Mouse (Mus musculus): ENCODE results near the gene Hapln2. TPM values are rescaled to one million over a fixed set of nuclear protein-coding genes. Genes with fewer than 3 reads are reported as not detected.

Gene Hapln2
- polyA plus RNA-seq, 1 experiment from 2014 or later = not detected

GRCm38 (mm10) chr3:88030608-88031395, 3.4 kb upstream of the Hapln2 start:
- peaks cover 14% of the 10 kb centered on the region for H3K4me1 ChIP-seq
- DNase-seq (ENCODE audit: extremely low spot score, low spot score) = no peak

GRCm38 (mm10) chr3:88026823-88027222, 560 bp downstream of the Hapln2 start:
- Histone ChIP-seq H3K36me3 (replicated peaks) (no peaks in the 10 kb centered on the region), H3K4me3 (no peak overlapping the region), H3K27me3 (ENCODE audit: poor library complexity, severe bottlenecking) (peaks cover 88% of the 10 kb centered on the region), H3K9me3 (peaks cover 8% of the 10 kb centered on the region; the same call in 1 of the 2 replicates), H3K4me1 (peaks cover 37% of the 10 kb centered on the region), H3K27ac (no peak overlapping the region)
- DNase-seq (ENCODE audit: extremely low spot score, low spot score) = no peak
- WGBS = 70% methylated on average over 7 of the region's 7 CpGs

More at GRCm38 (mm10) chr3:88030608-88031395, 3.4 kb upstream of the Hapln2 start:
- no peak overlapping the region for H3K27ac ChIP-seq
- 22% methylated on average over 19 of the region's 19 CpGs for WGBS
- no peaks in the 10 kb centered on the region for H3K36me3 ChIP-seq (replicated peaks)
- H3K9me3 ChIP-seq = peaks cover 8% of the 10 kb centered on the region; the same call in 1 of the 2 replicates
- peaks cover 58% of the 10 kb centered on the region for H3K27me3 ChIP-seq (ENCODE audit: poor library complexity, severe bottlenecking)
- H3K4me3 ChIP-seq = no peak overlapping the region

GRCm38 (mm10) chr3:88023192-88024074, 4.0 kb downstream of the Hapln2 start:
- peak overlapping the region; percentile 42; the same call in 1 of the 2 replicates for H3K27ac ChIP-seq
- H3K9me3 ChIP-seq = peaks cover 7% of the 10 kb centered on the region; the same call in 1 of the 2 replicates
- peaks cover 86% of the 10 kb centered on the region for H3K27me3 ChIP-seq (ENCODE audit: poor library complexity, severe bottlenecking)
- H3K4me3 ChIP-seq = peak overlapping the region; percentile 69
- no peaks in the 10 kb centered on the region for H3K36me3 ChIP-seq (replicated peaks)
- DNase-seq (ENCODE audit: extremely low spot score, low spot score) = no peak
- H3K4me1 ChIP-seq = peaks cover 23% of the 10 kb centered on the region
- under 1% methylated on average over 81 of the region's 81 CpGs for WGBS

GRCm38 (mm10) chr3:88022322-88023191, 4.8 kb downstream of the Hapln2 start:
- DNase-seq (ENCODE audit: extremely low spot score, low spot score) = peak; percentile 90
- Histone ChIP-seq H3K9me3 (no peaks in the 10 kb centered on the region), H3K4me1 (peaks cover 23% of the 10 kb centered on the region), H3K27ac (peak overlapping the region; percentile 42; the same call in 1 of the 2 replicates), H3K4me3 (peak overlapping the region; percentile 69), H3K36me3 (replicated peaks) (no peaks in the 10 kb centered on the region), H3K27me3 (ENCODE audit: poor library complexity, severe bottlenecking) (peaks cover 85% of the 10 kb centered on the region)
- under 1% methylated on average over 66 of the region's 66 CpGs for WGBS

- peaks cover 5% of the 10 kb centered on the region; the same call in 1 of the 2 replicates for H3K27me3 ChIP-seq (ENCODE audit: poor library complexity, severe bottlenecking)
- no peaks in the 10 kb centered on the region for H3K4me1 ChIP-seq
- no peaks in the 10 kb centered on the region for H3K36me3 ChIP-seq (replicated peaks)
- DNase-seq (ENCODE audit: extremely low spot score, low spot score) = no peak
- no peak overlapping the region for H3K4me3 ChIP-seq
- peaks cover 7% of the 10 kb centered on the region; the same call in 1 of the 2 replicates for H3K9me3 ChIP-seq
- no peak overlapping the region for H3K27ac ChIP-seq
- 11% methylated on average over 6 of the region's 6 CpGs for WGBS
Measured at GRCm38 (mm10) chr3:88010634-88011265, 16.6 kb downstream of the Hapln2 start.

GRCm38 (mm10) chr3:88005822-88006786, 21.3 kb downstream of the Hapln2 start:
- Histone ChIP-seq H3K4me1 (peaks cover 14% of the 10 kb centered on the region), H3K9me3 (peaks cover 8% of the 10 kb centered on the region; the same call in 1 of the 2 replicates), H3K36me3 (replicated peaks) (no peaks in the 10 kb centered on the region), H3K4me3 (no peak overlapping the region), H3K27me3 (ENCODE audit: poor library complexity, severe bottlenecking) (peaks cover 46% of the 10 kb centered on the region), H3K27ac (no peak overlapping the region)
- 80% methylated on average over 18 of the region's 18 CpGs for WGBS
- no peak for DNase-seq (ENCODE audit: extremely low spot score, low spot score)

- H3K4me3 ChIP-seq = peak overlapping the region; percentile 11; the same call in 1 of the 2 replicates
- WGBS = 6% methylated on average over 17 of the region's 17 CpGs
- DNase-seq (ENCODE audit: extremely low spot score, low spot score) = peak; percentile 15
- H3K27me3 ChIP-seq (ENCODE audit: poor library complexity, severe bottlenecking) = peaks cover 82% of the 10 kb centered on the region
- H3K27ac ChIP-seq = no peak overlapping the region
- peaks cover 40% of the 10 kb centered on the region for H3K4me1 ChIP-seq
- H3K36me3 ChIP-seq (replicated peaks) = no peaks in the 10 kb centered on the region
- H3K9me3 ChIP-seq = peaks cover 8% of the 10 kb centered on the region; the same call in 1 of the 2 replicates
Measured at GRCm38 (mm10) chr3:88002291-88002976, 24.9 kb downstream of the Hapln2 start.

- Histone ChIP-seq H3K9me3 (peaks cover 3% of the 10 kb centered on the region; the same call in 1 of the 2 replicates), H3K27me3 (ENCODE audit: poor library complexity, severe bottlenecking) (peaks cover 97% of the 10 kb centered on the region), H3K36me3 (replicated peaks) (no peaks in the 10 kb centered on the region), H3K27ac (no peak overlapping the region), H3K4me1 (peaks cover 55% of the 10 kb centered on the region), H3K4me3 (peak overlapping the region; percentile 54)
- no peak for DNase-seq (ENCODE audit: extremely low spot score, low spot score)
- WGBS = 12% methylated on average over 11 of the region's 11 CpGs
Measured at GRCm38 (mm10) chr3:88000816-88001595, 26.4 kb downstream of the Hapln2 start.

- Histone ChIP-seq H3K9me3 (no peaks in the 10 kb centered on the region), H3K27me3 (ENCODE audit: poor library complexity, severe bottlenecking) (peaks cover 97% of the 10 kb centered on the region), H3K4me1 (peaks cover 61% of the 10 kb centered on the region), H3K4me3 (peak within 1 kb of the TSS; percentile 54), H3K27ac (peak within 1 kb of the TSS; percentile 12; the same call in 1 of the 2 replicates), H3K36me3 (replicated peaks) (no peaks in the 10 kb centered on the region)
- WGBS = under 1% methylated on average over 39 of the region's 39 CpGs
- DNase-seq (ENCODE audit: extremely low spot score, low spot score) = no peak
Measured at GRCm38 (mm10) chr3:88000181-88000580, 27.2 kb downstream of the Hapln2 start, which contains the start of gene Bcan. Gene Bcan, minus strand, starts transcription at chr3:88000230.

Measured in forebrain, embryonic 10.5 days (tissue).